Mouse (Mus musculus) CH12.LX (cell line): ENCODE measurements around the gene Dcaf11. TPM values are rescaled to one million over a fixed set of nuclear protein-coding genes. Genes with fewer than 3 reads are reported as not detected.

ENCODE experiments used
- DNase-seq: peaks from one replicate; pipeline ENCODE4 v3.0.0-alpha.2; 2013; ENCODE audit errors: extremely low read depth
- H3K27ac ChIP-seq: 2 replicates; pipeline ENCODE4 v1.5.1; 2012; ENCODE audit warnings: low read depth, mild to moderate bottlenecking, control low read depth, moderate library complexity; ENCODE audit not compliant: insufficient read depth
- H3K27me3 ChIP-seq: replicated peaks from 2 replicates; pipeline ENCODE3; 2012; ENCODE audit warnings: inconsistent platforms
- H3K36me3 ChIP-seq, 2 experiments: replicated peaks in 1 of 2; 2 replicates each; pipeline versions ENCODE3 to v1.6.1; 2012; ENCODE audit warnings: inconsistent platforms in 1 of 2, low read length in 1 of 2, mild to moderate bottlenecking in 1 of 2, mixed read lengths in 1 of 2, moderate library complexity in 1 of 2; ENCODE audit not compliant: control insufficient read depth in 1 of 2, insufficient read depth in 1 of 2
- H3K4me1 ChIP-seq, 2 experiments: 2 replicates each; pipeline ENCODE4 v1.6.1; 2012; ENCODE audit warnings: inconsistent platforms in 1 of 2, moderate library complexity in 1 of 2; ENCODE audit not compliant: insufficient read depth in 2 of 2, control insufficient read depth in 1 of 2
- H3K4me2 ChIP-seq: 2 replicates; pipeline ENCODE4 v1.6.1; 2012; ENCODE audit warnings: low read depth, mild to moderate bottlenecking, control low read depth; ENCODE audit not compliant: poor library complexity, insufficient read depth, severe bottlenecking
- H3K4me3 ChIP-seq, 3 experiments: fragments of 150-350 bp in 1 of 3; sonication (generic) in 1 of 3; replicated peaks in 1 of 3; 2 replicates each; pipeline versions ENCODE3 to v1.5.1; 2011 to 2012; ENCODE audit warnings: low read depth in 2 of 3, low read length in 2 of 3, mild to moderate bottlenecking in 2 of 3, moderate library complexity in 2 of 3, control low read depth in 1 of 3, improper control_type of control experiment in 1 of 3, inconsistent platforms in 1 of 3, mixed read lengths in 1 of 3; ENCODE audit not compliant: poor library complexity in 1 of 3
- H3K79me2 ChIP-seq: replicated peaks from 2 replicates; pipeline ENCODE4 v1.6.1; 2012; ENCODE audit warnings: mild to moderate bottlenecking, moderate library complexity; ENCODE audit not compliant: control insufficient read depth, poor library complexity, insufficient read depth, severe bottlenecking; ENCODE audit errors: extremely low read depth
- H3K9ac ChIP-seq: 2 replicates; pipeline ENCODE4 v1.6.1; 2012; ENCODE audit warnings: low read depth, mild to moderate bottlenecking, control low read depth, moderate library complexity; ENCODE audit not compliant: insufficient read depth
- H3K9me3 ChIP-seq: replicated peaks from 2 replicates; pipeline ENCODE3; 2012; ENCODE audit warnings: low read length, inconsistent platforms, mixed read lengths
- BHLHE40 ChIP-seq: IDR thresholded peaks from 2 replicates; pipeline ENCODE4 v1.6.1; 2011; ENCODE audit warnings: mild to moderate bottlenecking, low read depth, low read length, improper control_type of control experiment
- CHD1 ChIP-seq: IDR thresholded peaks from 2 replicates; pipeline ENCODE4 v1.6.1; 2012; ENCODE audit warnings: low read depth, low read length, improper control_type of control experiment, inconsistent platforms
- CHD2 ChIP-seq: IDR thresholded peaks from 2 replicates; pipeline ENCODE4 v1.6.1; 2011; ENCODE audit warnings: low read length, improper control_type of control experiment
- CTCF ChIP-seq, 2 experiments: IDR thresholded peaks in 1 of 2; conservative IDR thresholded peaks in 1 of 2; 2 replicates each; pipeline ENCODE4 v1.5.1; 2011 to 2012; ENCODE audit warnings: low read depth in 2 of 2, low read length in 2 of 2, improper control_type of control experiment in 1 of 2, inconsistent platforms in 1 of 2, mild to moderate bottlenecking in 1 of 2, moderate library complexity in 1 of 2
- E2F4 ChIP-seq: IDR thresholded peaks from 2 replicates; pipeline ENCODE4 v1.6.1; 2011; ENCODE audit warnings: low read depth, low read length, improper control_type of control experiment; ENCODE audit not compliant: insufficient replicate concordance
- ETS1 ChIP-seq: conservative IDR thresholded peaks from 2 replicates; pipeline ENCODE4 v1.6.1; 2012; ENCODE audit warnings: low read depth, mild to moderate bottlenecking, inconsistent platforms, low read length, improper control_type of control experiment, moderate library complexity
- GABPA ChIP-seq: IDR thresholded peaks from 2 replicates; pipeline ENCODE4 v1.6.1; 2012; ENCODE audit warnings: low read depth, low read length, improper control_type of control experiment, inconsistent platforms; ENCODE audit not compliant: insufficient replicate concordance
- HCFC1 ChIP-seq: IDR thresholded peaks from 2 replicates; pipeline ENCODE4 v1.6.1; 2012; ENCODE audit warnings: low read depth, mild to moderate bottlenecking, inconsistent platforms, low read length, improper control_type of control experiment
- JUN ChIP-seq: IDR thresholded peaks from 2 replicates; pipeline ENCODE4 v1.6.1; 2011; ENCODE audit warnings: low read depth, mild to moderate bottlenecking, low read length, improper control_type of control experiment, moderate library complexity; ENCODE audit not compliant: insufficient read depth
- JUND ChIP-seq: conservative IDR thresholded peaks from 2 replicates; pipeline ENCODE4 v1.6.1; 2011; ENCODE audit warnings: low read depth, low read length, improper control_type of control experiment
- KAT2A ChIP-seq: IDR thresholded peaks from 2 replicates; pipeline ENCODE4 v1.6.1; 2012; ENCODE audit warnings: low read length, improper control_type of control experiment, inconsistent platforms; ENCODE audit not compliant: insufficient replicate concordance
- MAFK ChIP-seq: IDR thresholded peaks from 2 replicates; pipeline ENCODE4 v1.6.1; 2011; ENCODE audit warnings: low read length, improper control_type of control experiment; ENCODE audit not compliant: insufficient replicate concordance
- MAZ ChIP-seq: IDR thresholded peaks from 2 replicates; pipeline ENCODE4 v1.6.1; 2012; ENCODE audit warnings: low read depth, mild to moderate bottlenecking, inconsistent platforms, low read length, improper control_type of control experiment, moderate library complexity
- MEF2A ChIP-seq: IDR thresholded peaks from 2 replicates; pipeline ENCODE4 v1.6.1; 2014; ENCODE audit warnings: low read depth, mild to moderate bottlenecking, inconsistent platforms, low read length, improper control_type of control experiment, borderline replicate concordance
- MXI1 ChIP-seq: IDR thresholded peaks from 2 replicates; pipeline ENCODE4 v1.6.1; 2011; ENCODE audit warnings: mild to moderate bottlenecking, low read depth, low read length, improper control_type of control experiment
- NELFE ChIP-seq: IDR thresholded peaks from 2 replicates; pipeline ENCODE4 v1.6.1; 2011; ENCODE audit warnings: low read depth, low read length, improper control_type of control experiment
- POLR2AphosphoS2 ChIP-seq: IDR thresholded peaks from 2 replicates; pipeline ENCODE4 v1.6.1; 2011; ENCODE audit warnings: low read depth, low read length, improper control_type of control experiment
- RAD21 ChIP-seq: IDR thresholded peaks from 2 replicates; pipeline ENCODE4 v1.6.1; 2011; ENCODE audit warnings: low read depth, mild to moderate bottlenecking, low read length, improper control_type of control experiment, moderate library complexity
- SIN3A ChIP-seq: IDR thresholded peaks from 2 replicates; pipeline ENCODE4 v1.6.1; 2012; ENCODE audit warnings: low read length, improper control_type of control experiment, inconsistent platforms
- UBTF ChIP-seq: IDR thresholded peaks from 2 replicates; pipeline ENCODE4 v1.6.1; 2012; ENCODE audit warnings: low read depth, mild to moderate bottlenecking, inconsistent platforms, low read length, improper control_type of control experiment, moderate library complexity
- USF1 ChIP-seq: IDR thresholded peaks from 2 replicates; pipeline ENCODE4 v1.6.1; 2014; ENCODE audit warnings: low read depth, mild to moderate bottlenecking, inconsistent platforms, low read length, improper control_type of control experiment
- ZC3H11A ChIP-seq: IDR thresholded peaks from 2 replicates; pipeline ENCODE4 v1.6.1; 2012; ENCODE audit warnings: low read depth, mild to moderate bottlenecking, inconsistent platforms, low read length, improper control_type of control experiment
- ZMIZ1 ChIP-seq: IDR thresholded peaks from 2 replicates; pipeline ENCODE4 v1.6.1; 2012; ENCODE audit warnings: low read depth, mild to moderate bottlenecking, inconsistent platforms, low read length, improper control_type of control experiment
- dilution Hi-C: fragments of 300-500 bp; cut with MboI; formaldehyde crosslinking; loops from 2 replicates; pipeline ENCODE4 v1.14.3; 2020; ENCODE audit warnings: low sequenced_read_pairs; ENCODE audit not compliant: extremely low pct_unique_long_range_greater_than_20kb, extremely low pct_ligation_motif_present
- in situ Hi-C: fragments of 300-500 bp; cut with MboI; formaldehyde crosslinking; loops from 3 replicates; pipeline ENCODE4 v1.14.3; 2019; ENCODE audit warnings: low sequenced_read_pairs, low pct_ligation_motif_present, low pct_unique_long_range_greater_than_20kb, mixed read lengths
- polyA plus RNA-seq: library from polyadenylated mRNA; unstranded; fragments of >175 nt; gene quantifications from 2 replicates; pipeline ENCODE4 v1.2.1, GENCODE M21; 2012; ENCODE audit warnings: low read depth; ENCODE audit not compliant: insufficient read length
- total RNA-seq, 2 experiments: library from RNA; depleted of rRNA; stranded (reverse); fragments of 300-350 nt in 1 of 2; fragments of >200 nt in 1 of 2; gene quantifications; 2 replicates each; pipeline ENCODE4 v1.2.3; 2012 to 2014

The Dcaf11 gene
- total and polyA plus RNA-seq, 3 experiments: 29.3 to 39.1 (median 32.6) TPM

DNA sequence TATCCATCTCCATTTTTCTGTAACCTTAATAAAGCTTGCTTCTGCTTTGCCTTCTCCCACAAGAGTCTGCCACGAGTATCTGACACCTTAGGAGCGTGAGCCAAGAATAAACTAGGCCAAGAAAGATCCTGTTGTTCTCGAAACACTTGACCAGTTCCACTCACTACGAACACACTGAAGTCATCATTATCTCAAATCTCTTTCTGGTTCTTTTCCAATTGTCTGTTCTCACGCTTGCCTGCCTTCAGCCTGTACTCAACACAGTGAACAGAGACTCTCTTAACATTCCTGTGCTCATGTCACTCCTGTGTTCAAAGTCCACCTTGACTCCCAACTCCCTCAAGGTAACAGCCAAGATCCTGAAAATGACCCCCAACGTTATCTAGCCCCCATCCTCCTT is 53.5 kb downstream of the Dcaf11 start:
- H3K79me2 ChIP-seq: no peaks in the 10 kb centered on the region
- H3K4me3 ChIP-seq: no peak overlapping the region
- no peak overlapping the region for H3K9ac ChIP-seq
- dilution Hi-C loops (no loop called here), in situ Hi-C loops (no loop called here)
- TF ChIP-seq HCFC1 (no peak), MAFK (no peak), UBTF (no peak), MAZ (no peak), POLR2AphosphoS2 (no peak), E2F4 (no peak), ETS1 (no peak), MXI1 (no peak)
- H3K4me2 ChIP-seq: no peak overlapping the region
- no peak for DNase-seq
- peaks cover 10 to 25% of the 10 kb centered on the region in 2 experiments for H3K36me3 ChIP-seq
- no peaks in the 10 kb centered on the region for H3K27me3 ChIP-seq
- H3K27ac ChIP-seq: no peak overlapping the region
- H3K9me3 ChIP-seq: no peaks in the 10 kb centered on the region
- H3K4me1 ChIP-seq: no peaks in the 10 kb centered on the region

DNA sequence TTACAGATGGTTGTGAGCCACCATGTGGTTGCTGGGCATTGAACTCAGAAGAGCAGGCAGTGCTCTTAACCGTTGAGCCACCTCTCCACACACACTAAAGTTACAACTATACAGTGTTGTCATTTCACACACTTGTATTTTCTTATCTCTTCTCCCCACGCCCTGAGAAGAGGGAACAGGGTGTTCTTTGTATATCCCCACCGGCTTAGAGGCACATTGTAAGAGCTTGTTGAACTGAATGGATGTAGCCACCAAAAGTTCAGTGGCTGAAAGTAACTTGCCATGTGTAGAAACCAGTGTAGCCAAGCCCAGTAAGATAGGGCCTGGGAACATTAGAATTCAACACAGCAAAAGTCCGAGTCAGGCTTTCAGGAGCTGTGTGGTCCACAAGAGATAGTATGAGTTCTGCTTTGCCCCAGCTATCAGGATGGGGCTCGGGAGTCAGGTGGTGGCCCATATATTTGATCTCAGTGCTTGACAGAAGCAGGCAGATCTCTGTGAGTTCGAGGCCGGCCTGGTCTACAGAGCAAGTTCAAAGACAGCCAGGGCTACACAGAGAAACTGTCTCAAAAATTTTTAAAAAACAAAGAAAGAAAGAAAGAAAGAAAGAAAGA is 54.9 kb downstream of the Dcaf11 start:
- no peaks in the 10 kb centered on the region for H3K4me1 ChIP-seq
- no peak overlapping the region for H3K4me3 ChIP-seq
- in situ Hi-C loops: no loop called here
- TF ChIP-seq NELFE (no peak), JUN (no peak), KAT2A (no peak), POLR2AphosphoS2 (no peak)
- DNase-seq: no peak
- H3K27me3 ChIP-seq: no peaks in the 10 kb centered on the region
- no peak overlapping the region for H3K9ac ChIP-seq
- no peak overlapping the region for H3K27ac ChIP-seq
- H3K79me2 ChIP-seq: no peaks in the 10 kb centered on the region
- H3K9me3 ChIP-seq: no peaks in the 10 kb centered on the region
- H3K4me2 ChIP-seq: no peak overlapping the region
- peaks cover 3 to 12% of the 10 kb centered on the region in 2 experiments for H3K36me3 ChIP-seq
- dilution Hi-C loops: no loop called here

DNA sequence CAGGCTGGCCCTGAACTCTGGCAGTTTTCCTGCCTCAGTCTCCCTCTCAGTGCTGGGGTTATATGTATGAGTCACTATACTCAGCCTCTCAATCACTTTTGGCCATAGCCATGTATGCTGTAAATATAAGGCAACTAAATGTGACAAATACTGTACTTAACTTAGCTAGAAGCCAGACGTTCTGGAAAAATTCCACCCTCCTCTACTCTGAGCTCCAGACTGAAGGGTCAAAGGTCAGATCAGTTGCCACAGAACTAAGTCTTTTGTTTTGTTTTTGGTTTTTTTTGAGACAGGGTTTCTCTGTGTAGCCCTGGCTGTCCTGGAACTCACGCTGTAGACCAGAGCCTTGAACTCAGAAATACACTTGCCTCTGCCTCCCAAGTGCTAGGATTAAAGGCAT is 56.1 kb downstream of the Dcaf11 start:
- dilution Hi-C loops: no loop called here
- H3K27ac ChIP-seq: no peak overlapping the region
- H3K27me3 ChIP-seq: no peaks in the 10 kb centered on the region
- H3K4me1 ChIP-seq: no peaks in the 10 kb centered on the region
- H3K4me3 ChIP-seq: no peak overlapping the region
- H3K79me2 ChIP-seq: no peaks in the 10 kb centered on the region
- no peak for TF ChIP-seq KAT2A
- TF ChIP-seq ETS1: no peak
- no peak for TF ChIP-seq BHLHE40
- TF ChIP-seq MEF2A: no peak
- no peak for TF ChIP-seq CHD1
- TF ChIP-seq ZMIZ1: no peak
- TF ChIP-seq RAD21: no peak
- no peak for TF ChIP-seq JUND
- no peak for TF ChIP-seq SIN3A
- TF ChIP-seq GABPA: no peak
- no peak for TF ChIP-seq CHD2
- no peak for TF ChIP-seq USF1
- no peak for TF ChIP-seq CTCF (conservative IDR thresholded peaks at IDR 0.05 in 1 of 2, IDR thresholded peaks at IDR 0.05 in 1 of 2; ENCODE audit: low read depth in 2 of 2, low read length in 2 of 2)
- TF ChIP-seq ZC3H11A: no peak
- no peak overlapping the region for H3K9ac ChIP-seq
- DNase-seq: no peak
- peaks cover 0 to 2% of the 10 kb centered on the region in 2 experiments for H3K36me3 ChIP-seq
- in situ Hi-C loops: no loop called here
- no peaks in the 10 kb centered on the region for H3K9me3 ChIP-seq
- no peak overlapping the region for H3K4me2 ChIP-seq
